Mouse (Mus musculus): ENCODE measurements around the gene Dpp4. TPM values are rescaled to one million over a fixed set of nuclear protein-coding genes. Genes with fewer than 3 reads are reported as not detected.

The Dpp4 gene
- polyA plus RNA-seq, 1 experiment from 2014 or later: 12.8 TPM

GRCm38 (mm10) chr2:62440083-62440482 is 28.1 kb upstream of the Dpp4 start:
- 70% methylated on average over 4 of the region's 4 CpGs for WGBS

GRCm38 (mm10) chr2:62431245-62431795 is 19.3 kb upstream of the Dpp4 start:
- no peaks in the 10 kb centered on the region for H3K4me1 ChIP-seq (replicated peaks)
- ATAC-seq (replicated peaks; ENCODE audit: insufficient number of reproducible peaks, insufficient read depth, low FRiP score, low read depth): no peak
- no peak overlapping the region for H3K4me3 ChIP-seq
- no peaks in the 10 kb centered on the region for H3K36me3 ChIP-seq
- H3K4me2 ChIP-seq: no peak overlapping the region
- H3K27ac ChIP-seq: no peak overlapping the region
- no peaks in the 10 kb centered on the region for H3K9me3 ChIP-seq (replicated peaks)
- WGBS: 78% methylated on average over 8 of the region's 8 CpGs
- no peaks in the 10 kb centered on the region for H3K27me3 ChIP-seq
- H3K9ac ChIP-seq: no peak overlapping the region

More at GRCm38 (mm10) chr2:62440083-62440482, 28.1 kb upstream of the Dpp4 start:
- H3K36me3 ChIP-seq: no peaks in the 10 kb centered on the region
- no peak overlapping the region for H3K27ac ChIP-seq
- H3K4me3 ChIP-seq: no peak overlapping the region
- H3K4me2 ChIP-seq: no peak overlapping the region
- no peaks in the 10 kb centered on the region for H3K27me3 ChIP-seq
- no peaks in the 10 kb centered on the region for H3K4me1 ChIP-seq (replicated peaks)
- ATAC-seq (replicated peaks; ENCODE audit: insufficient number of reproducible peaks, insufficient read depth, low FRiP score, low read depth): no peak
- no peak overlapping the region for H3K9ac ChIP-seq
- H3K9me3 ChIP-seq (replicated peaks): no peaks in the 10 kb centered on the region

- H3K27ac ChIP-seq: no peak overlapping the region
- H3K9me3 ChIP-seq (replicated peaks): no peaks in the 10 kb centered on the region
- no peak overlapping the region for H3K4me3 ChIP-seq
- H3K4me2 ChIP-seq: no peak overlapping the region
- 82% methylated on average over 3 of the region's 3 CpGs for WGBS
- no peaks in the 10 kb centered on the region for H3K36me3 ChIP-seq
- 0 out of 2 replicates have a peak, but pooled peaks cover 2% of the 10 kb centered on the region for H3K4me1 ChIP-seq (replicated peaks)
- no peaks in the 10 kb centered on the region for H3K27me3 ChIP-seq
- ATAC-seq (replicated peaks; ENCODE audit: insufficient number of reproducible peaks, insufficient read depth, low FRiP score, low read depth): no peak
- no peak overlapping the region for H3K9ac ChIP-seq
These were observed 13.9 kb upstream of the Dpp4 start for GRCm38 (mm10) chr2:62425941-62426340.

GRCm38 (mm10) chr2:62423343-62423776 is 11.3 kb upstream of the Dpp4 start:
- Histone ChIP-seq H3K9ac (no peak overlapping the region), H3K27ac (no peak overlapping the region), H3K36me3 (no peaks in the 10 kb centered on the region), H3K4me3 (no peak overlapping the region), H3K27me3 (no peaks in the 10 kb centered on the region), H3K4me1 (replicated peaks) (0 out of 2 replicates have a peak, but pooled peaks cover 2% of the 10 kb centered on the region), H3K9me3 (replicated peaks) (no peaks in the 10 kb centered on the region), H3K4me2 (no peak overlapping the region)
- ATAC-seq (replicated peaks; ENCODE audit: insufficient number of reproducible peaks, insufficient read depth, low FRiP score, low read depth): no peak
- 27% methylated on average over 4 of the region's 4 CpGs for WGBS

- Histone ChIP-seq H3K9ac (no peak overlapping the region), H3K9me3 (replicated peaks) (no peaks in the 10 kb centered on the region), H3K4me2 (no peak overlapping the region), H3K4me1 (replicated peaks) (0 out of 2 replicates have a peak, but pooled peaks cover 2% of the 10 kb centered on the region), H3K36me3 (no peaks in the 10 kb centered on the region), H3K27me3 (no peaks in the 10 kb centered on the region), H3K4me3 (no peak overlapping the region), H3K27ac (no peak overlapping the region)
- WGBS: 56% methylated on average over 6 of the region's 6 CpGs
- no peak for ATAC-seq (replicated peaks; ENCODE audit: insufficient number of reproducible peaks, insufficient read depth, low FRiP score, low read depth)
These were observed 10.7 kb upstream of the Dpp4 start for GRCm38 (mm10) chr2:62422515-62423342.

- 85% methylated on average over 4 of the region's 4 CpGs for WGBS
- ATAC-seq (replicated peaks; ENCODE audit: insufficient number of reproducible peaks, insufficient read depth, low FRiP score, low read depth): no peak
- H3K4me2 ChIP-seq: no peak overlapping the region
- no peak overlapping the region for H3K27ac ChIP-seq
- H3K4me1 ChIP-seq (replicated peaks): 0 out of 2 replicates have a peak, but pooled peaks cover 2% of the 10 kb centered on the region
- H3K36me3 ChIP-seq: no peaks in the 10 kb centered on the region
- no peak overlapping the region for H3K4me3 ChIP-seq
- no peaks in the 10 kb centered on the region for H3K9me3 ChIP-seq (replicated peaks)
- no peaks in the 10 kb centered on the region for H3K27me3 ChIP-seq
- H3K9ac ChIP-seq: no peak overlapping the region
These were observed 9.2 kb upstream of the Dpp4 start for GRCm38 (mm10) chr2:62421229-62421628.

GRCm38 (mm10) chr2:62420045-62420444 is 8.0 kb upstream of the Dpp4 start:
- WGBS: 70% methylated on average over 3 of the region's 3 CpGs
- no peaks in the 10 kb centered on the region for H3K9me3 ChIP-seq (replicated peaks)
- no peak overlapping the region for H3K9ac ChIP-seq
- H3K36me3 ChIP-seq: no peaks in the 10 kb centered on the region
- H3K4me3 ChIP-seq: no peak overlapping the region
- 0 out of 2 replicates have a peak, but pooled peaks cover 2% of the 10 kb centered on the region for H3K4me1 ChIP-seq (replicated peaks)
- no peaks in the 10 kb centered on the region for H3K27me3 ChIP-seq
- ATAC-seq (replicated peaks; ENCODE audit: insufficient number of reproducible peaks, insufficient read depth, low FRiP score, low read depth): no peak
- no peak overlapping the region for H3K4me2 ChIP-seq
- H3K27ac ChIP-seq: no peak overlapping the region

- Histone ChIP-seq H3K27ac (no peak overlapping the region), H3K9me3 (replicated peaks) (no peaks in the 10 kb centered on the region), H3K36me3 (no peaks in the 10 kb centered on the region), H3K9ac (no peak overlapping the region), H3K27me3 (no peaks in the 10 kb centered on the region), H3K4me3 (no peak overlapping the region), H3K4me2 (no peak overlapping the region), H3K4me1 (replicated peaks) (no peaks in the 10 kb centered on the region)
- WGBS: 78% methylated on average over 1 of the region's 1 CpGs
- ATAC-seq (replicated peaks; ENCODE audit: insufficient number of reproducible peaks, insufficient read depth, low FRiP score, low read depth): no peak
These were observed 5.2 kb upstream of the Dpp4 start for GRCm38 (mm10) chr2:62417233-62417632.

GRCm38 (mm10) chr2:62411211-62412080 is 585 bp downstream of the Dpp4 start:
- 6% methylated on average over 47 of the region's 47 CpGs for WGBS
- Histone ChIP-seq H3K4me3 (peak overlapping the region; percentile 58), H3K36me3 (no peaks in the 10 kb centered on the region), H3K4me1 (replicated peaks) (peaks cover 9% of the 10 kb centered on the region; the same call in 1 of the 2 replicates), H3K9ac (peak overlapping the region; percentile 62), H3K27me3 (no peaks in the 10 kb centered on the region), H3K4me2 (peak overlapping the region; percentile 94), H3K27ac (peak overlapping the region; percentile 59), H3K9me3 (replicated peaks) (no peaks in the 10 kb centered on the region)
- ATAC-seq (replicated peaks; ENCODE audit: insufficient number of reproducible peaks, insufficient read depth, low FRiP score, low read depth): peak; percentile 78

- H3K36me3 ChIP-seq: no peaks in the 10 kb centered on the region
- H3K4me1 ChIP-seq (replicated peaks): peaks cover 9% of the 10 kb centered on the region; the same call in 1 of the 2 replicates
- no peak overlapping the region for H3K9ac ChIP-seq
- 20% methylated on average over 4 of the region's 4 CpGs for WGBS
- no peaks in the 10 kb centered on the region for H3K9me3 ChIP-seq (replicated peaks)
- no peak overlapping the region for H3K4me3 ChIP-seq
- H3K4me2 ChIP-seq: no peak overlapping the region
- peak overlapping the region; percentile 18; the same call in 1 of the 2 replicates for H3K27ac ChIP-seq
- no peaks in the 10 kb centered on the region for H3K27me3 ChIP-seq
- peak; percentile 65 for ATAC-seq (replicated peaks; ENCODE audit: insufficient number of reproducible peaks, insufficient read depth, low FRiP score, low read depth)
These were observed 3.3 kb downstream of the Dpp4 start for GRCm38 (mm10) chr2:62408701-62409201.

- H3K27me3 ChIP-seq: no peaks in the 10 kb centered on the region
- H3K36me3 ChIP-seq: no peaks in the 10 kb centered on the region
- peaks cover 9% of the 10 kb centered on the region; the same call in 1 of the 2 replicates for H3K4me1 ChIP-seq (replicated peaks)
- no peak overlapping the region; the same call in 1 of the 2 replicates for H3K27ac ChIP-seq
- WGBS: 79% methylated on average over 5 of the region's 5 CpGs
- no peak overlapping the region for H3K4me3 ChIP-seq
- H3K4me2 ChIP-seq: no peak overlapping the region
- no peak for ATAC-seq (replicated peaks; ENCODE audit: insufficient number of reproducible peaks, insufficient read depth, low FRiP score, low read depth)
- no peaks in the 10 kb centered on the region for H3K9me3 ChIP-seq (replicated peaks)
- no peak overlapping the region for H3K9ac ChIP-seq
These were observed 3.8 kb downstream of the Dpp4 start for GRCm38 (mm10) chr2:62408216-62408615.
